9 mouse cellular contexts compared by ENCODE assay signal in genomic region chr16:33337177-33337576, GRCm38 (mm10). TPM values are rescaled to one million over a fixed set of nuclear protein-coding genes. Genes with fewer than 3 reads are reported as not detected.
DNase-seq lines count a peak whose midpoint lies in the region; ATAC-seq lines count a peak whose summit lies in the region.
"Had no signal": no experiment of that assay in that cellular context is flagged by ENCODE, and none has a peak within 500 bp of the region (broad histone marks: within the 10 kb centered on the region; RNA-seq: fewer than 3 reads in every experiment).

No protein-coding gene starts in this region.

- H3K9ac ChIP-seq in hindbrain, embryonic 11.5 days (ENCODE audit: low read depth, low read length): no peak overlapping the region
- H3K9ac ChIP-seq: liver, embryonic 15.5 days had no signal

- no peak for ATAC-seq in hindbrain, embryonic 11.5 days (ENCODE audit: low FRiP score)

- H3K4me2 ChIP-seq in hindbrain, embryonic 11.5 days (replicated peaks; ENCODE audit: low read depth, low read length): no peak overlapping the region
- H3K4me2 ChIP-seq: liver, embryonic 15.5 days had no signal

- no peaks in the 10 kb centered on the region for H3K4me1 ChIP-seq in hindbrain, embryonic 11.5 days (replicated peaks; ENCODE audit: control insufficient read depth, insufficient read depth, low read length)

- H3K27ac ChIP-seq in hindbrain, embryonic 11.5 days (ENCODE audit: low read depth, low read length): no peak overlapping the region
- H3K27ac ChIP-seq: liver, embryonic 15.5 days had no signal

- H3K27me3 ChIP-seq in hindbrain, embryonic 11.5 days (ENCODE audit: control insufficient read depth, insufficient read depth, low read length): no peaks in the 10 kb centered on the region
- H3K27me3 ChIP-seq: liver, embryonic 15.5 days had no signal

- no peaks in the 10 kb centered on the region for H3K9me3 ChIP-seq in hindbrain, embryonic 11.5 days (ENCODE audit: control insufficient read depth, low read length)
- H3K9me3 ChIP-seq: liver, embryonic 15.5 days had no signal

- 17% methylated on average over 8 of the region's 8 CpGs for WGBS in hindbrain, embryonic 11.5 days

- no peaks in the 10 kb centered on the region for H3K36me3 ChIP-seq in hindbrain, embryonic 11.5 days (ENCODE audit: control insufficient read depth, insufficient read depth, low read length)
- H3K36me3 ChIP-seq: liver, embryonic 15.5 days had no signal

- no peak overlapping the region for H3K4me3 ChIP-seq in hindbrain, embryonic 11.5 days (ENCODE audit: low read depth, low read length)
- H3K4me3 ChIP-seq: liver, embryonic 15.5 days had no signal

- DNase-seq in MN1 (ENCODE audit: low spot score): peak; percentile 89
- DNase-seq in cerebellum, adult 9-10 months: peak; percentile 97
- DNase-seq in frontal cortex, postnatal 14 days (ENCODE audit: low spot score in 2 of 2): peak; percentile 26 to 27
- peak; percentile 61 for DNase-seq in hindbrain, embryonic 11.5 days (ENCODE audit: low spot score)
- peak; percentile 71 for DNase-seq in layer of hippocampus, adult 9-11 months
- DNase-seq in lung, postnatal 14 days: peak; percentile 79
- DNase-seq in retina, embryonic 14.5 days (ENCODE audit: low spot score): peak; percentile 68
- DNase-seq in thymus, postnatal 36 days: peak; percentile 80 to 84

RNA-seq across cellular contexts. Expression of gene Zfp148, which starts 43.5 kb away (rescaled TPM):
- polyA plus RNA-seq in hindbrain, embryonic 11.5 days (2014; fragmentation: Nextera tagmentation; extraction: Ambion mirVana): 48.8 and 48.9 TPM in 2 replicates

Comparison
In these comparisons a context has a peak if more than half of its experiments do, and no peak if none do; other contexts are left out.
1. DNase-seq: peak in every context shown above with its lines; median percentile 97 in cerebellum, adult 9-10 months; 89 in MN1; 82 in thymus, postnatal 36 days; 79 in lung, postnatal 14 days; 71 in layer of hippocampus, adult 9-11 months; 68 in retina, embryonic 14.5 days; 61 in hindbrain, embryonic 11.5 days; 26 in frontal cortex, postnatal 14 days.